Comparison of ENCODE assay signal across 30 mouse cellular contexts in the genomic region with DNA sequence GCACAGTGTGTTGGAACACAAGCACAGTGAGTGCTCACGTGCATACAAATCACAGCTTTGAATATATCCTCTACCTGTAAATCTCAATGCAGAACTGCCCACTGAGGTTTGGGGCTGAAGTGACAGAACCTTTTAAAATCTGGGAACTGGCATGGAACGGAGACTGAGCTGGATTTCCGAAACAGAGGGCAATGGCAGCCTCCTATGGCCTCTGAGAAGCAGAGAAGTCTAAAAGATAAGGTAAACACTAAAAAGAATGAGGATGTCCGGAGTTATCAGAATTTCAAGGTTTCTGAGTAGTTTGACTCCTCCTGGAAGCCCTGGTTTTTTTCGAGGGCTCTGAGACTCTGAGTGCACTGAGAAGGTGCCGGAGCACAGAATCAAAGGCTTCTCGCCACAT. TPM values are rescaled to one million over a fixed set of nuclear protein-coding genes. Genes with fewer than 3 reads are reported as not detected.
DNase-seq lines count a peak whose midpoint lies in the region; ATAC-seq and TF ChIP-seq lines count a peak whose summit lies in the region.
"Had no signal": no experiment of that assay in that cellular context is flagged by ENCODE, and none has a peak within 500 bp of the region (broad histone marks: within the 10 kb centered on the region; RNA-seq: fewer than 3 reads in every experiment).

No protein-coding gene starts in this region.

- ATAC-seq in midbrain, postnatal 0 days (ENCODE audit: low FRiP score): no peak
- ATAC-seq in embryonic facial prominence, embryonic 11.5 days (replicated peaks; ENCODE audit: insufficient number of reproducible peaks, low FRiP score, low TSS enrichment, low read depth): no peak
- no peak for ATAC-seq in midbrain, embryonic 14.5 days (ENCODE audit: low FRiP score, low TSS enrichment)
- ATAC-seq: Patski had no signal

- H3K27me3 ChIP-seq in midbrain, embryonic 10.5 days (ENCODE audit: low read depth, poor library complexity, severe bottlenecking): peaks cover 97% of the 10 kb centered on the region
- H3K27me3 ChIP-seq in midbrain, postnatal 0 days (ENCODE audit: insufficient read depth, low read length): peaks cover 63% of the 10 kb centered on the region
- peaks cover 63% of the 10 kb centered on the region for H3K27me3 ChIP-seq in embryonic facial prominence, embryonic 11.5 days (ENCODE audit: control insufficient read depth, insufficient read depth, low read length)
- H3K27me3 ChIP-seq in midbrain, embryonic 14.5 days (ENCODE audit: control insufficient read depth, insufficient read depth, low read length): peaks cover 77% of the 10 kb centered on the region

- H3K4me2 ChIP-seq in midbrain, postnatal 0 days (ENCODE audit: low read depth, low read length, poor library complexity, severe bottlenecking): no peak overlapping the region
- H3K4me2 ChIP-seq in embryonic facial prominence, embryonic 11.5 days (ENCODE audit: low read depth, low read length): no peak overlapping the region
- H3K4me2 ChIP-seq in midbrain, embryonic 14.5 days (ENCODE audit: low read length): no peak overlapping the region

- H3K9ac ChIP-seq in midbrain, postnatal 0 days (replicated peaks; ENCODE audit: low read length, poor library complexity, severe bottlenecking): no peak overlapping the region
- H3K9ac ChIP-seq in embryonic facial prominence, embryonic 11.5 days (replicated peaks; ENCODE audit: low read length): no peak overlapping the region
- no peak overlapping the region for H3K9ac ChIP-seq in midbrain, embryonic 14.5 days (replicated peaks; ENCODE audit: low read length)
- H3K9ac ChIP-seq: heart, embryonic 13.5 days had no signal

- H3K4me1 ChIP-seq in midbrain, embryonic 10.5 days: peaks cover 45% of the 10 kb centered on the region
- H3K4me1 ChIP-seq in midbrain, postnatal 0 days (ENCODE audit: insufficient read depth, low read length): 0 out of 2 replicates have a peak, but pooled peaks cover 3% of the 10 kb centered on the region
- H3K4me1 ChIP-seq in embryonic facial prominence, embryonic 11.5 days (ENCODE audit: control insufficient read depth, insufficient read depth, low read length): no peaks in the 10 kb centered on the region
- H3K4me1 ChIP-seq in midbrain, embryonic 14.5 days (ENCODE audit: control insufficient read depth, insufficient read depth, low read length): peaks cover 13% of the 10 kb centered on the region

- no peaks in the 10 kb centered on the region for H3K36me3 ChIP-seq in midbrain, embryonic 10.5 days
- H3K36me3 ChIP-seq in midbrain, postnatal 0 days (ENCODE audit: insufficient read depth, low read length): no peaks in the 10 kb centered on the region
- H3K36me3 ChIP-seq in embryonic facial prominence, embryonic 11.5 days (replicated peaks; ENCODE audit: control insufficient read depth, insufficient read depth, low read depth, low read length): no peaks in the 10 kb centered on the region
- H3K36me3 ChIP-seq in midbrain, embryonic 14.5 days (ENCODE audit: control insufficient read depth, insufficient read depth, low read length): no peaks in the 10 kb centered on the region
- H3K36me3 ChIP-seq: heart, embryonic 13.5 days had no signal

- DNase-seq in embryo, embryonic 10.5 days (ENCODE audit: low spot score): peak; percentile 38
- DNase-seq in embryo, embryonic 10 days (ENCODE audit: low spot score): no peak
- DNase-seq in midbrain, embryonic 10.5 days (ENCODE audit: low spot score): peak; percentile 18
- no peak for DNase-seq in midbrain, postnatal 0 days (ENCODE audit: low spot score)
- DNase-seq in embryonic facial prominence, embryonic 11.5 days (ENCODE audit: low spot score): peak; percentile 3
- peak; percentile 30 for DNase-seq in midbrain, embryonic 14.5 days
- no peak for DNase-seq in adrenal gland, adult 18-20 months (ENCODE audit: low spot score in 2 of 2)
- DNase-seq in spleen, postnatal 14 days (ENCODE audit: low spot score in 2 of 2): no peak
- DNase-seq: adrenal gland, postnatal 10 days; cerebellum, adult 9-11 months; gastrocnemius, postnatal 10 days; heart, adult 18-20 months; heart, postnatal 36 days; kidney, adult 8-10 months; kidney, postnatal 25 days; lung, adult 18-20 months; spleen, adult 18-20 months; thymus, postnatal 4 days had no signal

- no peak overlapping the region for H3K27ac ChIP-seq in midbrain, embryonic 10.5 days (replicated peaks)
- no peak overlapping the region for H3K27ac ChIP-seq in midbrain, postnatal 0 days (ENCODE audit: low read depth, low read length)
- H3K27ac ChIP-seq in embryonic facial prominence, embryonic 11.5 days (replicated peaks; ENCODE audit: low read depth, low read length): no peak overlapping the region
- H3K27ac ChIP-seq in midbrain, embryonic 14.5 days (replicated peaks; ENCODE audit: low read depth, low read length): no peak overlapping the region
- H3K27ac ChIP-seq: heart, embryonic 13.5 days had no signal

- no peak for TF ChIP-seq CTCF in midbrain, postnatal 0 days (IDR thresholded peaks at IDR 0.05)

- WGBS in midbrain, embryonic 10.5 days: 8% methylated on average over 7 of the region's 7 CpGs
- WGBS in midbrain, postnatal 0 days: 13% methylated on average over 7 of the region's 7 CpGs
- 5% methylated on average over 7 of the region's 7 CpGs for whole genome bisulfite sequencing in embryonic facial prominence, embryonic 11.5 days
- WGBS in midbrain, embryonic 14.5 days: 11% methylated on average over 7 of the region's 7 CpGs

- H3K9me3 ChIP-seq in midbrain, embryonic 10.5 days (replicated peaks): no peaks in the 10 kb centered on the region
- no peaks in the 10 kb centered on the region for H3K9me3 ChIP-seq in midbrain, postnatal 0 days (ENCODE audit: low read length)
- no peaks in the 10 kb centered on the region for H3K9me3 ChIP-seq in embryonic facial prominence, embryonic 11.5 days (replicated peaks; ENCODE audit: control insufficient read depth, low read length)
- 0 out of 2 replicates have a peak, but pooled peaks cover 3% of the 10 kb centered on the region for H3K9me3 ChIP-seq in midbrain, embryonic 14.5 days (ENCODE audit: control insufficient read depth, low read length)
- H3K9me3 ChIP-seq: heart, embryonic 13.5 days had no signal

- no peak overlapping the region for H3K4me3 ChIP-seq in midbrain, embryonic 10.5 days
- H3K4me3 ChIP-seq in midbrain, postnatal 0 days (ENCODE audit: low read depth, low read length): no peak overlapping the region
- no peak overlapping the region for H3K4me3 ChIP-seq in embryonic facial prominence, embryonic 11.5 days (ENCODE audit: low read depth, low read length)
- no peak overlapping the region for H3K4me3 ChIP-seq in midbrain, embryonic 14.5 days (replicated peaks; ENCODE audit: low read depth, low read length)
- H3K4me3 ChIP-seq: megakaryocyte, embryonic 14.5 days; myocyte had no signal

RNA-seq across cellular contexts. Expression of a gene that starts 4.5 kb away (rescaled TPM):
- polyA plus RNA-seq in midbrain, embryonic 10.5 days (2016; fragmentation: Nextera tagmentation; extraction: Ambion mirVana): 0.06 and 0.15 TPM in 2 replicates
- total RNA-seq in midbrain, postnatal 0 days (2014; rRNA removed): 0.76 and 2.7 TPM in 2 replicates
- polyA plus RNA-seq in midbrain, postnatal 0 days (2015; fragmentation: Nextera tagmentation; extraction: Ambion mirVana): 0.26 and 0.29 TPM in 2 replicates
- 0.29 and 0.53 TPM in 2 replicates for polyA plus RNA-seq in embryonic facial prominence, embryonic 11.5 days (2014; fragmentation: Nextera tagmentation; extraction: Ambion mirVana)
- polyA plus RNA-seq in midbrain, embryonic 14.5 days (2014; fragmentation: Nextera tagmentation; extraction: Ambion mirVana): 0.42 and 0.63 TPM in 2 replicates
- total RNA-seq in adrenal gland, adult 18-20 months (2021): not detected
- total RNA-seq: adrenal gland, postnatal 10 days; gastrocnemius, postnatal 10 days; heart, adult 18-20 months; heart, postnatal 36 days; layer of hippocampus, adult 8-10 months; left cerebral cortex, adult 18-20 months; left cerebral cortex, postnatal 36 days; liver, adult 2 months had no signal
- polyA plus RNA-seq: cortical plate, adult 2 months; frontal cortex, adult 2 months; heart, embryonic 13.5 days; intestine, embryonic 14.5 days; liver, adult 2 months; myocyte; Patski; stomach, embryonic 14.5 days had no signal

RNA-seq across cellular contexts. Expression of a gene that starts 37.3 kb away (rescaled TPM):
- polyA plus RNA-seq in midbrain, embryonic 10.5 days (2016; fragmentation: Nextera tagmentation; extraction: Ambion mirVana): 67.5 and 67.9 TPM in 2 replicates
- 29.2 and 39.1 TPM in 2 replicates for total RNA-seq in midbrain, postnatal 0 days (2014; rRNA removed)
- 59.6 and 63.0 TPM in 2 replicates for polyA plus RNA-seq in midbrain, postnatal 0 days (2015; fragmentation: Nextera tagmentation; extraction: Ambion mirVana)
- polyA plus RNA-seq in embryonic facial prominence, embryonic 11.5 days (2014; fragmentation: Nextera tagmentation; extraction: Ambion mirVana): 61.3 and 67.5 TPM in 2 replicates
- polyA plus RNA-seq in midbrain, embryonic 14.5 days (2014; fragmentation: Nextera tagmentation; extraction: Ambion mirVana): 78.0 and 80.0 TPM in 2 replicates
- total RNA-seq in adrenal gland, adult 18-20 months (2021): 10 to 100 TPM; 21.2 to 23.7 TPM

Comparison
In these comparisons a context has a peak if more than half of its experiments do, and no peak if none do; other contexts are left out.
1. DNase-seq: peak in embryo, embryonic 10.5 days (single experiment), midbrain, embryonic 10.5 days (single experiment), embryonic facial prominence, embryonic 11.5 days (single experiment) and midbrain, embryonic 14.5 days (single experiment); none in embryo, embryonic 10 days (single experiment), midbrain, postnatal 0 days (single experiment), adrenal gland, adult 18-20 months (0 of 2) and spleen, postnatal 14 days (0 of 2).